Mouse (Mus musculus): ENCODE data around the gene Gpnmb.

Gpnmb gene

DNA sequence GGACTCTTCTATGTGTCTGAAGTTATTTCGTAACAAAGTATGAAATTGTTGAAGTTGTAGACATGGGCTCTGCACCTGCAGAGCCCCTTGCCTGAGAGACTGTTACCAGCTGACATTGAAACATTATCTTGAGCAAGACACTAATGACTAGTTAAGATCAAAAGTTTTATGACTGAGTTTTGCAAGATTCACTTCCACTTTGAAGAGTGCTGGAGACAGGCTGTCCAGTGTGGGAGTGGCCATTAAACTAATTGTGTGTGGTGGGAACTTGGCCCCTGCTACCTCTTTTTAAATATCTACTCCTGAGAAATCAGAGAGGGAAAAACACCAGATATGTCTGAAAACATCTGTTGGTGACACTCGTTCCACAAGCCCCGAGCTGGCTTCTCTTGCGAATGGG, 5.1 kb upstream of the Gpnmb start:
- no peak for DNase-seq (ENCODE audit: low spot score)

DNA sequence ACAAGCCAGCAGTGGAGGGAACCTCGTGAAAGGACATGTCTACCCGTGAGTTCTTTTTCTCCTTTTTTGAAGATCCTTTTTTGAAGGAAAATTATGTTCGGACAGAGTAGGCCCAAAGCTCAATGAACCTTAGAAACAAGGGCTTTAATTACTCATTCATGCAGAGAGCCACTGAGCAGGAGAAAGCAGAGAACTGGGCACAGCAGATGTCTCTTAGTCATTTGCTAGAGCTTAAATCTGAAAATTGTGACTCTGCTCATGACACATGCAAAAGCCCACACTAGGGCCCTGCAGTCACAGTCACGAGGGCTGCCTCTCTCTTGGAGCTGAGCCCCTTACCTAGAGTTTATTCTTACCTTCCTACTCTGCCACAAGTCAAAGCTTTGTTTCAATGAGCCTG, 3.6 kb upstream of the Gpnmb start:
- no peak for DNase-seq (ENCODE audit: low spot score)

- no peak for DNase-seq (ENCODE audit: low spot score)
These were observed 919 bp downstream of the Gpnmb start for GRCm38 (mm10) chr6:49037268-49037662.

GRCm38 (mm10) chr6:49039470-49040180, 3.3 kb downstream of the Gpnmb start:
- peak; percentile 81 for DNase-seq (ENCODE audit: low spot score)

DNA sequence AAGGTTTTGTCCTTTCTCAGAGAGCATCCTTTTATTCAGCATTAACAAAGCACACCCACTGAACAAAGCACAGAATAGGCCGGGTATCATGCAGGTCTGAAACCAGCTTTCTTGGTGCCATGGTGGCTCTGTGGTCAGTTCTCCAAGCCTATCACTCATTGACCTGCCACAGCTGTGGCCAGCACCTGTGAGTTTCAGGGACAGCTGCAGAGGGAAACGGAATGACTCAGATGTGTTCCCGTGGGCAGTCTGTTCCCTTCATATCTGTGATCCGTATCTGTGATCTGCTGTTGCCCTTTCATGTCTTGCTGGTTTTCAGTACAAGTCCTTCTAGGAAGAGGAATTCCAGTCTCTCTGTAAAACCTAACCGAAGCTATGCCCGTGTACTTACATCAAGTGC, 10.2 kb downstream of the Gpnmb start:
- DNase-seq (ENCODE audit: low spot score), result no peak

DNA sequence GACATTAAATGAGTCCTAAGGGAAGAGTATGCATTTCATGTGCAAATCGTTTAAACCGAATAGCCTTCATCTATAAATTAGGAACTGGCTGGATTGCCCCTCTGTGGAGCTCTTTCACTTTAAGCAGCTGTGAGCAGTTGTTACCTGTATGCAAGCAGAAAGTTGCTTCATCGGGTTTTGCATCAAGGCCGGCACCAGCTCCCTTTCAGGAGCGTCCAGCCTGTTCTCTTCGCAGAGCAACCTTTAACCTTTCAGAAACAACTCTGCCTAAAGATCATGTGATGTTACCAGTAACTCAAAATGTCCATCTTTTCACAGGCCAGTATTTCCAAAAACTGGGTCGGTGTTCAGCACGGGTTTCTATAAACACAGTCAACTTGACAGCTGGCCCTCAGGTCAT, 10.6 kb downstream of the Gpnmb start:
- DNase-seq (ENCODE audit: low spot score), result no peak

- no peak for DNase-seq (ENCODE audit: low spot score)
These were observed 11.5 kb downstream of the Gpnmb start for GRCm38 (mm10) chr6:49047848-49048247.

DNA sequence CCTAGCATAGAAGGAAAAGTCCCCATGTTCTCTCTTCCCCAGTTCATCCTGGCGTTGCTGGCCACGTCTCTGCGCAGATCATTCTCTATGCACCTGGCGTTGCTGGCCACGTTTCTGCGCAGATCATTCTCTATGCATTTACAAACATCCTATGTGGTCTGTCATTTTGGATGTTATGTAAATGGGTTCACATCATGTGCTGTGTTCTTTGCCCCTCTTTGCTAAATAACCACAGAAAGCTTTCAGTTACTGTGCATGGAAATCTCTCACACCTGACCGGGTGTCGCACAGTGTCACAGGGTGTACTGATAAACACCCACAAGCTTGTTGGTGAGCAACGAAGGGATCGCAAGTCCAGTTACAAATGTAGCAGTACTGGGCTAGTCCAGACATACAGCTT, 12.0 kb downstream of the Gpnmb start:
- no peak for DNase-seq (ENCODE audit: low spot score)

DNA sequence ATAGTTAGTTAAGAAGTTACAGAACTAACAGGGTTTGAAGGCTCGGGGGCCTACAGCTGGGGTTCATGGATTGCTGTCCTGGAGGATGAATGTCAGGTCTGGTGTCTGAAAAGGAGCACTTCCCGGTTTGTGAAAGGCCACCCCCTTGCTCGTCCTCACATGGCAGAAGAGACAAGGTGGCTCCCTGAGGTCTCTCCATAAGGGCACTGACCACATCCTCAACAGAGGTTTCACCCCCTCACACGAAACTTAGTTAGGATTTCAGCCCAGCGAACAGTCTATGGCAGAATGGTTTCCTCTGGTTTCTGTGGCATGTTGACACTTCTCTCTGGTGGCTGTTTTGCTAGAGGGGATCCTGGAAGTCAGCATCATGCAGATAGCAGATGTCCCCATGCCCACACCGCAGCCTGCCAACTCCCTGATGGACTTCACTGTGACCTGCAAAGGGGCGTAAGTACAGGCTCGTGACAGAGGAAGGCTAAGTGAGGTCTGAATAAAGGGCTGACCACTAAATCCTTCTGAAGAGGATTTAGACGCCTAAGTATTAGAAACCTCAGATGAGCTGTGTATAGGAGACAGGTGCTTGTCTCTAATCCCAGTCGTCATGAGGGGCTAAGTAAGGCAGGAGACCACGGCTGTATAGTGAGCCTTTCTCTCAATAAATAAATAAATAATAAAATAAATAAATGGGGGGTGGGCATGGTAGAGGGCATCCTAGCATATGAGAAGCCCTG, 14.5 kb downstream of the Gpnmb start:
- no peak for DNase-seq (ENCODE audit: low spot score)

DNA sequence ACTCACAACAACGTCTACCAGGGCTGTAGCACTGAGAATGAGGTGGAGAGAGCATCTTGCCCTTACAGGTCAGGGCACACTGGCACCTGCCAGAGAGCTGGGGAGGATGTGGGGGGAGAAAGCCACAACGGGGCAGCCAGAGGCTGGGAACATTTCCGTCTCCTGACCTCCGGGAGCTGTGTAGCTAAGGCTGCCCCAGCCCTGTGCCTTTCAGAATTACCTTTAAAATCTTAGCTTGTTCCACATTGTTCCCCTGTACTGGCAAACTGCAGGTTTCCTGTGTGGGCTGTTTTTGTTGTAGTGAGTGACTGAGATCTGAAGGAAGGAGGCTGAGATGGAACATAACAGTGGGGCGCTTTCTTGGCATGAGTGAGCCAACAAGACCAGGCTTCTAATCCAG, 15.8 kb downstream of the Gpnmb start:
- no peak for DNase-seq (ENCODE audit: low spot score)

DNA sequence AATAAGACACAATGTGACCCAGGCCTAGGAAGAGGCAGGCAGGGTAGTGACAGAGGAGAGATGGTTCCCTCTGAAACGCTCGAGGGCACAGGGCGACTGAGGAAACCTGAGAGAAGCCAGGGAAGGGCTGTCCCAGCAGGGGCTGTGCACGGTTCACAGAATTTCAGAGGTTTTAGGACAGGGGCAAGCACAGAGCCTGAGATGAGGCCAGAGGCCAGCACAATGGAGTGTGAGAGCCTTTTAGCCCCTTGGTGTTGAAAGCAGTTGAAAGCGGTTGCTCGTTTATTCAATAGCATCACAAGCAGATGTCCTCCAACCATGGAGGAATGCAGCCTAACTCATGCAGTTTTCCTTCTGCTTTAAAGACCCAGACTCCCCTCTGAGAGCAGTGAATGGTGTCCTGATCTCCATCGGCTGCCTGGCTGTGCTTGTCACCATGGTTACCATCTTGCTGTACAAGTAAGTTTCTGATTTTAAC, 18.9 kb downstream of the Gpnmb start:
- DNase-seq (ENCODE audit: low spot score), result peak; percentile 80

- no peak for DNase-seq (ENCODE audit: low spot score)
These were observed 19.7 kb downstream of the Gpnmb start for GRCm38 (mm10) chr6:49056009-49056408.

DNA sequence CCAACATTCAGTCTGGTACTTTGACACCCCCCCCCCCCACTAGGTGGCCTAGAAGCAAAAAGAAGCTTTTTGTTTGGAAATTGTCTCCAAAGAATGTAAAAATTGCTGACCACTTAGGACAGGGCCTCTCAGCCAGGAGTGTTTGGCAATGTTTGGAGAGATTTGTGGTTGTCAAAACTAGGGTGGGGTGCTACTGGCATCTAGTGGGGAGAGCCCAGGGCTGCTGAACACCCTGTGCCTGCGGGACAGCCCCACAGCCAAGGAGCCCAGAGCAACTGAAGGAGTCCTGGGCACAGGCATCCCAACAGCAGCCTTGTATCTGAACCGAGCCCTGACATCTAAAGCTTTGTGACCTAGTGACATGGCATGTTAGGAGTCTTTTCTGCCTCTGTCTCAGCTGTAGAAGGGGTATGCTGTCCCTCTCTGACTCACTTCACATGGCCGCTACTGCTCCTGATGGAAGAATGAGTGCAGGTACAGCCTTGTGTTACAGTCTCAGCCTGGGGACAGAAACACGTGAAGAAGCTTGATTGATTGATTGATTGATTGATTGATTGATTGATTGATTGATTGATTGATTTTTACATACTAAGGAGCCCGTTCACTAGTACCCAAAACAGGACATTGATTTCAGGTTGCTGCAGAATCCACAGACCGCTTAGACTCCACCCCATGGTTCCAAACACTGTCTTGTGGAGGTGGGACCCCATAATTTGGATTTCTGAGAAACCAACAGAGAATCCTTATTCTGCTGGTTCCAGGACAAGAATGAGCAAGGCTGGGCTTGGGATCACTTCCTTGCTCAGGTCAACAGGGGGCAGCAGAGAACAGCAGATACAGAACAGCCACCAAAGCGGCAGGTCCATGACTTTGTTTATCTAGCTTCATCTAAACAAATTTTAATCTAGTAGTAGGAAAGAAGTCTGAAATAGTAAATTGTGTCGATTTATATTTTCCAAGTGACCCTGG, 21.0 kb downstream of the Gpnmb start:
- DNase-seq (ENCODE audit: low spot score), result peak; percentile 86

GRCm38 (mm10) chr6:49068361-49068760, 32.0 kb downstream of the Gpnmb start:
- no peak for DNase-seq (ENCODE audit: low spot score)

- peak; percentile 97 for DNase-seq (ENCODE audit: low spot score)
These were observed 37.2 kb downstream of the Gpnmb start, which contains the start of gene Malsu1 for GRCm38 (mm10) chr6:49073304-49074116. Malsu1 (plus strand) TSS chr6:49073795.

- peak; percentile 41 for DNase-seq (ENCODE audit: low spot score)
These were observed 37.8 kb downstream of the Gpnmb start for GRCm38 (mm10) chr6:49074117-49074490.

DNA sequence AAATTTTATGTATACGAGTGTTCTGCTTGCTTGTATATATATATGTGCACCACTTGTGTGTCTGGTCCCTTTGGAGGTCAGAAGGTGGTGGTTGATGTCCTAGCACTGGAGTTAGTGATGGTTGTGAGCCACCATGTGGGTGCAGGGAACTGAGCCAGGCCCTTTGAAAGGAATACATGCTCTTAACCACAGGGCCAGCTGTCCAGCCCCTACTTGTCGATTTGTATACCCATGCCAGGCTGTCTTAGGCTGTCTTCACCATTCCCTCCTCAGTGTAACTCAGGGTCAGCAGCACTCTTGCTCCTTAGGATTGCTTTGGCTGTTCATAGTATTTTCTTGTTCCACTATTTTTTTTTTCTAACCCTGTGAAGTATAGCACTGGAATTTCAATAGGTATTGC, 41.5 kb downstream of the Gpnmb start:
- DNase-seq (ENCODE audit: low spot score), result no peak

- no peak for DNase-seq (ENCODE audit: low spot score)
These were observed 43.0 kb downstream of the Gpnmb start for GRCm38 (mm10) chr6:49079313-49079712.

GRCm38 (mm10) chr6:49083008-49083407, 46.7 kb downstream of the Gpnmb start:
- no peak for DNase-seq (ENCODE audit: low spot score)

- DNase-seq (ENCODE audit: low spot score), result no peak
These were observed 58.6 kb downstream of the Gpnmb start for GRCm38 (mm10) chr6:49094968-49095367.

GRCm38 (mm10) chr6:49096421-49096820, 60.1 kb downstream of the Gpnmb start:
- no peak for DNase-seq (ENCODE audit: low spot score)
